Mouse (Mus musculus) lung, postnatal 36 days (tissue): ENCODE results near the gene Mageb3.
"Not testable (repeated sequence)": the region's sequence is repeated elsewhere in the genome, so short reads cannot be mapped to it uniquely, and the experiment has no call there.

Experiments
- DNase-seq: peaks from one replicate; pipeline ENCODE4 v3.0.0; 2022; ENCODE audit warnings: mixed read lengths

Gene Mageb3

DNA sequence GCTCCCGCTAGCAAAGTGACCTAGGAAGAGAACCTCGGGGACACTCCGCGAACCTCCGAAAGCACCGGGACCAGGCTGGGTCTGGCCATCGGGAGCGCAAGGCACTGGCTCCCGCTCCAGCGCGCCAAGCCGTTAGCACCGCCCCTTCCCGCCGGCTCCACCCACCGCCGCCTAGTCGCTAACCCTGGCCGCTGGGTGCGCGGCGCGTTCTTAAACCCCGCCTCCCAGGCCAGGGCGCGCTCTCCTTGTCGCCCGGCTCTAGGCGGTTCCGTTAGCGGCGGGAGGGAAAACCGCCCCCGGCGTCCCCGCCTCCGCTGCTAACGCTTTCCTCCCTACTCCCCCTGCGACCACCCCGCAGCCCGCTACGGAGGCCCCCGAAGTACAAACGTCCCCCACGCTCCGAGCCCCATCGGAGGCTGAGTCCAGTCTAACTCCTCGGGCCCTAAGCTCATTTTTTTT is at the start of gene Mageb3, which contains the start of gene Ctdspl2:
TSS of gene Mageb3 (minus strand) at position 328 of the 459 bp plus-strand sequence.
TSS of gene Ctdspl2 (plus strand) at position 237 of the 459 bp plus-strand sequence.
- DNase-seq, result peak; percentile 98

DNA sequence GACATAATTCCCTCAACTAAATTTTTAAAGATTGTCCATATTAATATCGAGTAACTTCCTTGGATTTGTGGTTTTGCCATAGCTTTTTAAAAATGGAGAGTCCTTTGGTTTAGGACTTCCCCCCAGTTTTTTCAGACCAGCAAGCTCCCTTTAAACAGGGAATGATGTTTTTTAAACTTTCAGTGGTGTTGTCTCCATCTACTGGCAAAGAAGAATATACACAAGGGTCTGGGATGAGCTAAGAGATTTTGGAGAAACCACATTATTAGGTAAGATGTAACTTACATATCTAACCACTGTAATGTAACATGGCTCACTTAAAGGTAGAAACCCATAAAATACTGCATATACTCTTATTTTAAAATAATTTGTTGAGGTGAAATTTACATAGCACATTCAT is 39.8 kb upstream of the Mageb3 start:
- DNase-seq, result no peak

DNA sequence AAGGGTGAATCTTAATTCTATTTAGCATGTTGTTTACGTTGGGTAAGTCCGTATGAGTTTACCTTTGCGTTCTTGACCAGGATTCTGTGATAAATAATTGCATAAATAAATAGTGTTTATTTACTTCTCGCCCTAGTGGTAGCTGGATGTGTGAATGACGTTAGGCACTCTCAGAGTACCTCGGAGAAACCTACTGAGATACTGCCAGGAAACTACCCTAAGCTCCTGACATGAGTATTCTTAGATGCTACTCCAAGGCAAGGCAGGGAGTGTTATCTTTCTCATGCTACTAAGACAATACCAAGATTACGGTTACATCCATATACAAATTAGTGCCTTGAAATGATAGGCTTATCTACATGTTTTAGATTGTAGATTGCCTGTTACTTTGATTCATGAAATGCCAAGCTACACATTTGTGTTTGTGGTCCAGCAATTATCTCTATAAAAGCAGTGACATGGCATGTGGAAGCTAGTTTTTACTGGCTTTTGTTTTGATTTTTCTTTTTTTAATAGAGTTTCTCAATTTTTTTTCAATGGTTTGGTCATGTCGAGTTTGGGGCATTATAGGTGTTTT is 1.4 kb upstream of the Mageb3 start:
- no peak for DNase-seq

DNA sequence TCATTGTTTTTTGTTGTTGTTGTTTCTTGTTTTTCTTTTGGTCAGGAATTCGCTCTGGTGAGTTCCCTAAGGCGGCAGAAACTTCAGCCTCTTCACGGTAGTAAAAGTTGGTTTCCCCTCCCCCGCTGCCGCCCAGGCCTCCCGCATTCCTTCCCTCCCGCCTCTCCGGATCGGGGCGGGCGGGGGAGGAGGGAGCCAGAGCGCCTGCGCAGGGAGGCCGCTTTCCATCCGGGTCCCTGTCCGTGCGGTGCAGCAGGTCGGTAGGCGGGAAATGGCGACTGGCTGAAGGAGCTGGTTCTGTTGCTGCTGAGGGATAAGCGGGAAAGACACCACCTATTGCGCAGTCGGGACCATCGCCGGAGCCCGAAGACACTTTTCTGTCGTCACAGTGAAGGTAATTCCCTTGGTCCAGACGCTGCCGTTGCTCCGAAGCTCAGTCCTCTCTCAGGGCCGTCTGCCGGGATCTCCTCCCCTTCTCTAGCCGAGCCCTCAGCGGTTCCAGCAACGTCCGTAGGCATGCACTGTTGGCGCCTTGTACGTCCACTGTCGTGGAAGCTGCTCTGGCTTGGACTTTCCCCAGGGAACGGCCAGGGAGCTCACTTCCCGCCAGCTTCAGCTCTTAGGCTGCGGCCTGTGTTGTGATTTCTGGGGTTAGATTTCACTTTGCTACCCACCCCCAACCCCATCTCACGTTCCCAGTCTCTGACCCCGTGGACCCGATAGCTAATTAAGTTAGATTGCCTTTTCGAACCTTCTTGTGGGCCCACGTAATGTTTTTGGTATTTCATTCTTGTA is 529 bp upstream of the Mageb3 start:
- DNase-seq, result peak; percentile 95

DNA sequence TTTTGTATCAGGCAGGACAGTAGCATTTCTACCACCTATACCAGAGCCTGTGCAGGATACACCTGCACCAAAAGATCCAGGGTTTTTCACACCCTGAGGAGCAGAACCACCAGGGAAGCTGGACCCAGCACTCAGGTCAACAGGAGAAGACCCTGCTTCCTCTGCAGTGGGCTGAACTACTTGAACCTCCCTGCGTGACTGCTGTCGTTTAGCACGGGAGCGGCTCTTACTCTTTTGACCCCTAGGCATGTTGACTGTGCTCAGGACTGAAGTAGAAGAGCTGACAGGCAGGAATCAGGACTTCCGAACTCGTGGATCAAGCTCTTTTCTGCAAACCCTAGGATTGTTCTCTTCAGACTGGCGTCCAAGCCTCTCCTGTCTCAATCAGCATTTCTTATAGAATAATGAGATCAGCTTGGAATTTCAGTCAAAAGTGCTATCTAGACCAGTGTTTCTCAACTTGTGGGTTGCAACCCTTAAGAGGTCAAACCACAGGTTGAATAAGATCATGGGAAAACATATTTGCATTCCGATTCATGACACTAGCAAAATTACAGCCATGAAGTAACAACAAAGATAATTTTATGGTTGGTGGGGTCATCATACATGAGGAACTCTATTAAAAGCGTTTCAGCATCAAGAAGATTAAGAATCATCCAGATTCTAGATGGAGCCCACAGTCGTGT is 778 bp downstream of the Mageb3 start:
- no peak for DNase-seq

DNA sequence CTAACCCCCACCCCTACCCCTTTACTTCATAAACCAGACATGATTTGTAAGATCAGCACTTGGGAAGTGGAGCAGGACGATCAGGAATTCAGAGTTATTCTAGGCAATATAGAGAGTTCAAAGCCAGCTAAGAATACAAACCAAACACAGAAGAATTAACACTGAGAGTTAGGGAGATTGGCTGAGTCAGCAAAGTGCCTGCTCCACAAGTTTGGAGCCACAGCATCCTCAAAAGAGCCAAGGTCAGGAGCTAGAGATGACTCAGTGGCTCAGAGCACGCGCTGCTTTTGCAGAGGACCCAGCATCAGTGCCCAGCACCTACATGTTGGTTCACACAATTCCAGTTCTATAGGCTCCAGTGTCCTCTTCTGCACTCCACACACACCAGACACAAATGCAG is 12.5 kb downstream of the Mageb3 start:
- DNase-seq, result no peak

DNA sequence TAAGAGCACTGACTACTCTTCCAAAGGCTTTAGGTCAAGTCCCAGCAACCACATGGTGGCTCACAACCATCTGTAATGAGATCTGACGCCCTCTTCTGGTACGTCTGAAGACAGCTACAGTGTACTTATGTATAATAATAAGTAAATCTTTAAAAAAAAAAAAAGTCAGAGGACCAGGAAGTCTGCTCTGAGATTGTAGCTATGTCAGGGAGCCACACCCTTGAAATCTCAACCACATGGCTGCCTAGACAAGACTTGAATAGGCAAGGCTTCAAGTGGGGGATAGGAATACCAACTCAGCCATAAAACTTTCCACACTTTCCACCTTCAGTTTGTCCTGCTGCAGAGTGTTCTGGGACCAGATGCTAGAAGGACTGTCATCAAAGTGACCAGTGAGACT is 18.3 kb downstream of the Mageb3 start:
- not testable (repeated sequence) for DNase-seq

DNA sequence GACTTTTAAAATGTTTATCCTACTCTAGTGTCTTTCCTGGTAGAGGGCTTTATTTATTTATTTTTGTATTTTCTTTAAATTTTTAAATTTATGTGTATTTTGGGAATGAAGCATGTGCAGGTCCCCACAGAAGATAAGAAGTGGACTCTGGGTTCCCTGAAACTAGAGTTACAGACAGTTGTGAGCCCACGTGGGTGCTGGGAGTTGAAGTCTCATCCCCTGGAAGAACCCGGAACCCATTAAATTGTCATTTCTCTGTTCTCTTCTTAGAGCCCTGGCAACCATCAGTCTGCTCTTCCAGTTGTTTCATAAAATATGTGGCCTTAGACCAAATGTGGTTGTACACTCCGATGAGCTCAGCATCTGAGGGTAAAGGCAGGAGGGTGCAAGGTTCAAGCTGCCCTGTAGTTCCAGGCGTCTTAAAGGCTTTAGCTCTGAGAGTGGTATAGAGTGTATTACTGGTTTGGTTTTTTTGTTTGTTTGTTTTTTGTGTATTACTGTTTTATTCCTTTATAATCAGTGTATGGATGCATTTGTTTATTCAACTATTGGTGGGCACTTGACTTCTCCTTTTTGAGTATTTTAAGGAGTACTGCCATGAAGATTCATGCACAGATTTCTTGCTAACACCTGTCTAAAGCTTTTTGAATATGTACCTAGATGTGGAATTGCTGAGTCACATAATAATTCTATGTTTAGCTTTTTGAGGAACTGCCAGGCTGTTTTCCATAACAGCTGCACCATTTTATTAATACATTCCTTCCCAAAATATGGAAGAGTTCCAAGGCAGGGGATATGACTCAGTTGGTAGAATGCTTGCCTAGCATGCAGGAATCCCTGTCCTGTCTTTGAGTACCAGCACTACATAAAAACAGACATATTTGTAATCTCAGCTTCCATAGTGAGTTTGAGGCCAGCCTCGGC is 39.6 kb downstream of the Mageb3 start:
- peak; percentile 37 for DNase-seq

DNA sequence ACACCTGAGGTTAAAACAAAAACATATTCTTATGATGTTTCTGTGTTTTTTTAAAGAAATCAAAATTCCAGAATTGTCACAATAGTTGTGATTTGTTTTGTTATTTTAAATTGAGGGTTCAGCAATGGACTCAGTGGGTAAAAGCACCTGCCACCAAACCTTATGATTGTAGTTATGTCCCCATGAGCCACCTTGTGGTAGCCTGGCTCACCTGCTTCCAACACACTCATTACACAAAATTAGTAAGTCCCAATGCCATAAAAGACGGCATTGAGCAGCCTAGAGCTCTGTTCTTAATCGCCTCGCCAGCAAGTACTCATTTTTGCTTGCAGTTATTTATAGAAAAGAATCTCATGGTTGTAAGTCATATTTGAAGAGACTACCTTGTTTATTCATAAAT is 45.9 kb downstream of the Mageb3 start:
- DNase-seq, result no peak
